Mouse (Mus musculus) heart, postnatal 0 days (tissue): Measurements from ENCODE around the gene Usp38. TPM values are rescaled to one million over a fixed set of nuclear protein-coding genes. Genes with fewer than 3 reads are reported as not detected.

Experiments
- ATAC-seq: fragments of 200-750 bp; cut with Nextera tagmentation; 2 replicates; pipeline ENCODE4 v1.8.0; 2017; ENCODE audit warnings: low read depth, moderate number of reproducible peaks, moderate library complexity; ENCODE audit not compliant: insufficient read depth
- DNase-seq: peaks from one replicate; pipeline ENCODE4 v3.0.0-alpha.2; 2016; ENCODE audit warnings: low spot score
- H3K27ac ChIP-seq: fragments of 300-500 bp; sonication (generic); 2 replicates; pipeline ENCODE4 v1.5.1; 2014; ENCODE audit warnings: low read depth, mild to moderate bottlenecking
- H3K27me3 ChIP-seq: fragments of 300-500 bp; sonication (generic); 2 replicates; pipeline ENCODE4 v1.6.1; 2014; ENCODE audit warnings: low read length, mixed read lengths; ENCODE audit not compliant: control insufficient read depth, insufficient read depth
- H3K36me3 ChIP-seq: fragments of 300-500 bp; sonication (generic); replicated peaks from 2 replicates; pipeline ENCODE4 v1.6.1; 2014; ENCODE audit warnings: low read length, mixed read lengths; ENCODE audit not compliant: control insufficient read depth, insufficient read depth
- H3K4me1 ChIP-seq: fragments of 300-500 bp; sonication (generic); 2 replicates; pipeline ENCODE4 v1.6.1; 2014; ENCODE audit warnings: antibody characterized with exemption; ENCODE audit not compliant: control insufficient read depth, insufficient read depth
- H3K4me2 ChIP-seq: fragments of 300-500 bp; sonication (generic); 2 replicates; pipeline ENCODE4 v1.6.1; 2014; ENCODE audit warnings: low read depth, mild to moderate bottlenecking, low read length, moderate library complexity
- H3K4me3 ChIP-seq: fragments of 300-500 bp; sonication (generic); 2 replicates; pipeline ENCODE4 v1.5.1; 2014; ENCODE audit warnings: low read depth, low read length
- H3K9ac ChIP-seq: fragments of 300-500 bp; sonication (generic); replicated peaks from 2 replicates; pipeline ENCODE4 v1.6.1; 2014; ENCODE audit warnings: low read depth, low read length, mixed read lengths
- H3K9me3 ChIP-seq: fragments of 300-500 bp; sonication (generic); replicated peaks from 2 replicates; pipeline ENCODE4 v1.6.1; 2016; ENCODE audit warnings: low read length; ENCODE audit not compliant: control insufficient read depth
- CTCF ChIP-seq: IDR thresholded peaks from 2 replicates; pipeline ENCODE4 v1.5.1; 2016; ENCODE audit warnings: antibody characterized with exemption, control low read depth, low read depth
- EP300 ChIP-seq: IDR thresholded peaks from 2 replicates; pipeline ENCODE4 v1.6.1; 2016; ENCODE audit warnings: antibody characterized with exemption, low read depth
- WGBS: fragments of 180-500 bp; shearing (Covaris S2); extraction: QIAGEN DNeasy Blood & Tissue Kit; methylation state at CpG from one replicate; pipeline ENCODE4 v1.1.7; 2014; 5-methylcytosine and 5-hydroxymethylcytosine counted together
- polyA plus RNA-seq: library from polyadenylated mRNA; unstranded; fragments of >200 nt; fragmentation: Nextera tagmentation; extraction: Ambion mirVana; gene quantifications from 2 replicates; pipeline ENCODE4 v1.2.1, GENCODE M21; 2015
- total RNA-seq: library from RNA; depleted of rRNA; stranded (reverse); fragments of >200 nt; gene quantifications from 2 replicates; pipeline ENCODE4 v1.2.3, GENCODE M21; 2014; ENCODE audit warnings: low replicate concordance; rRNA removed

The Usp38 gene
- total and polyA plus RNA-seq, 2 experiments from 2014 or later, result 11.1 to 32.0 TPM

GRCm38 (mm10) chr8:80952235-80952915 is 62.4 kb downstream of the Usp38 start:
- 40% methylated on average over 6 of the region's 6 CpGs for WGBS
- DNase-seq, result no peak

GRCm38 (mm10) chr8:80948405-80949183 is 66.1 kb downstream of the Usp38 start:
- WGBS, result 52% methylated on average over 7 of the region's 7 CpGs
- Histone ChIP-seq H3K4me3 (no peak overlapping the region), H3K4me1 (no peaks in the 10 kb centered on the region), H3K36me3 (no peaks in the 10 kb centered on the region), H3K27me3 (no peaks in the 10 kb centered on the region), H3K27ac (no peak overlapping the region), H3K4me2 (no peak overlapping the region), H3K9ac (no peak overlapping the region), H3K9me3 (no peaks in the 10 kb centered on the region)
- TF ChIP-seq EP300, result no peak
- TF ChIP-seq CTCF, result no peak
- ATAC-seq (no peak), DNase-seq (no peak)

More at GRCm38 (mm10) chr8:80952235-80952915, 62.4 kb downstream of the Usp38 start:
- H3K9me3 ChIP-seq, result peaks cover 9% of the 10 kb centered on the region; the same call in 1 of the 2 replicates
- H3K4me1 ChIP-seq, result no peaks in the 10 kb centered on the region
- H3K4me3 ChIP-seq, result no peak overlapping the region
- no peak for ATAC-seq
- no peaks in the 10 kb centered on the region for H3K36me3 ChIP-seq
- no peak for TF ChIP-seq CTCF
- TF ChIP-seq EP300, result no peak
- no peaks in the 10 kb centered on the region for H3K27me3 ChIP-seq
- H3K27ac ChIP-seq, result peak overlapping the region; percentile 5; the same call in 1 of the 2 replicates
- H3K4me2 ChIP-seq, result no peak overlapping the region
- H3K9ac ChIP-seq, result no peak overlapping the region

- H3K4me1 ChIP-seq, result 0 out of 2 replicates have a peak, but pooled peaks cover 5% of the 10 kb centered on the region
- no peak overlapping the region for H3K9ac ChIP-seq
These were observed 71.0 kb downstream of the Usp38 start for GRCm38 (mm10) chr8:80943742-80944141.

GRCm38 (mm10) chr8:80941621-80942020 is 73.1 kb downstream of the Usp38 start:
- H3K27me3 ChIP-seq, result no peaks in the 10 kb centered on the region
- H3K27ac ChIP-seq, result no peak overlapping the region
- no peak overlapping the region for H3K4me2 ChIP-seq
- no peak overlapping the region for H3K9ac ChIP-seq
- H3K9me3 ChIP-seq, result no peaks in the 10 kb centered on the region
- no peak for TF ChIP-seq CTCF
- no peak for TF ChIP-seq EP300
- H3K4me1 ChIP-seq, result 0 out of 2 replicates have a peak, but pooled peaks cover 5% of the 10 kb centered on the region
- no peak for DNase-seq
- no peak overlapping the region for H3K4me3 ChIP-seq
- H3K36me3 ChIP-seq, result no peaks in the 10 kb centered on the region
- 89% methylated on average over 3 of the region's 3 CpGs for WGBS
- no peak for ATAC-seq

More at GRCm38 (mm10) chr8:80943742-80944141, 71.0 kb downstream of the Usp38 start:
- TF ChIP-seq CTCF, result no peak
- TF ChIP-seq EP300, result no peak
- Histone ChIP-seq H3K27me3 (no peaks in the 10 kb centered on the region), H3K27ac (no peak overlapping the region), H3K36me3 (no peaks in the 10 kb centered on the region), H3K9me3 (no peaks in the 10 kb centered on the region), H3K4me3 (no peak overlapping the region), H3K4me2 (no peak overlapping the region)
- WGBS, result 71% methylated on average over 3 of the region's 3 CpGs
- DNase-seq, result no peak
- no peak for ATAC-seq

GRCm38 (mm10) chr8:80937814-80938650 is 76.7 kb downstream of the Usp38 start:
- no peak overlapping the region for H3K9ac ChIP-seq

More at GRCm38 (mm10) chr8:80937814-80938650, 76.7 kb downstream of the Usp38 start:
- Histone ChIP-seq H3K36me3 (no peaks in the 10 kb centered on the region), H3K4me2 (peak overlapping the region; percentile 32; the same call in 1 of the 2 replicates), H3K4me1 (0 out of 2 replicates have a peak, but pooled peaks cover 5% of the 10 kb centered on the region), H3K27me3 (no peaks in the 10 kb centered on the region), H3K9me3 (no peaks in the 10 kb centered on the region), H3K4me3 (no peak overlapping the region), H3K27ac (peak overlapping the region; percentile 56)
- TF ChIP-seq EP300 (no peak; the same call in 1 of the 2 replicates), CTCF (no peak)
- WGBS, result 25% methylated on average over 15 of the region's 15 CpGs
- DNase-seq, result peak; percentile 37
- peak; percentile 41; the same call in 1 of the 2 replicates for ATAC-seq

Other genes starting within 250 kb of the Usp38 start
- gene Gab1, start 134.4 kb downstream of the Usp38 start, total RNA-seq, result 54.0 and 54.9 TPM in 2 replicates
- gene Gab1, start 134.4 kb downstream of the Usp38 start, polyA plus RNA-seq, result 18.8 and 19.1 TPM in 2 replicates